Mouse (Mus musculus) heart, adult 2 months (tissue): ENCODE measurements at regions not wholly inside any gene's neighbourhood (a gene's known extent, or its start where the extent isn't known, plus 50 kb on each side); places are given as distances from the start of the nearest gene placed in this dataset.

Experiments
- CTCF ChIP-seq: fragments of 200-600 bp; IDR thresholded peaks from 2 replicates; pipeline ENCODE4 v1.8.1; 2022; ENCODE audit warnings: antibody characterized with exemption, mild to moderate bottlenecking, moderate library complexity
- EP300 ChIP-seq: fragments of 200-500 bp; IDR thresholded peaks from 2 replicates; pipeline ENCODE4 v1.6.1; 2011; ENCODE audit warnings: low read depth, low read length, control low read depth; ENCODE audit not compliant: insufficient read depth
- POLR2A ChIP-seq: fragments of 200-500 bp; IDR thresholded peaks from 2 replicates; pipeline ENCODE4 v1.6.1; 2011; ENCODE audit warnings: mild to moderate bottlenecking, low read depth, low read length, control low read depth; ENCODE audit not compliant: insufficient read depth

GRCm38 (mm10) chr10:92074698-92075394, 647.4 kb downstream of the Nedd1 start:
- TF ChIP-seq POLR2A: no peak
- no peak for TF ChIP-seq CTCF
- TF ChIP-seq EP300: no peak
